Mouse (Mus musculus) lung, postnatal 25 days (tissue): Measurements from ENCODE around the gene C1qtnf7.

Experiments used
- DNase-seq: peaks from one replicate; pipeline ENCODE4 v3.0.0; 2022; ENCODE audit warnings: low spot score

The C1qtnf7 gene

DNA sequence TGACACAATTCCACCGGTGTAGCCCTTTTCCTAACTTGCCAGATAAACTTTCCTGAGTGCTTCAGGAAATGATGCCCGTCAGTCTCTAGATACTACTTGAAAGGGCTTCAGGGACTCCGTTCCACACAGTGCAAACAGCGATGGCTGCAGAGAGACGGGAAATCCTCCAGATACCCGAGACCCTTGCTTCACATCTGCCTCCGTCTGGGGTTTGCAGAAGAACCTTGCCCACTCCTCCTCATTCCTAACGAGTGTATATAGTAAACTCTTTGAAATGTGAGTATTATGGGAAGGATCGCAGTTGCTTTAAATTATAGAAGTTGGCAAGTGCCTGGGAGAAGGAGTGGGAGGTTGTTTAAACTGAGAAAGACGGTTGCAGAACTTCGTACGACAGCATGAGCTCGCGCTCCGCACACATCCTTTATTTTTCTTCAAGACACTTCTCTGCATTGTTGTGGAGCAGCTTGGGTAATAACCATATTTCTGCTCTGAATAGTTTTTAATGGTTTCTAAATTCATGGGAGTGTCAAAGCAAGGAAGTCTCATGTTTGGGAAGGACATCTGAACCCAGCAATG is at the start of gene C1qtnf7:
Gene C1qtnf7 (plus strand): TSS at position 138 of the 576 bp plus-strand sequence.
- DNase-seq: no peak

DNA sequence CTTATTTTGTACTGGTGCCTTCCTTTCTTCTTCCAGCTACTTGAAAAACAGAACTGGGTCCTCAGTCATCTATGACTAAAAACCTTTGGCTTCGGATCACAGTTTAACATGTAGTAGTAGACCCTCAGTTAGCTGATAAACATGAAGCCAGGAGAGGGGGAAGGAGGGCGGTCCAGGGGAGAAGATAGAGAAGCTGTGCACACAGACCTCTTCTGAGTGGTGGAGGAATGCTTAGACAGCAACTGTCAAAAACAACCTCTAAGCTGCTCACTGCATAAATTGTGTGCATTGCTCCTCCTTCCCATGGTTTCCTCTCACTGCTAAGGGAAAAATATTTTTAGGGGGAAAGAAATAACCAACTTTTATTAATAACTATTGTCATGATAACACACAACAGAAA is 48.6 kb upstream of the C1qtnf7 start:
- DNase-seq: no peak

DNA sequence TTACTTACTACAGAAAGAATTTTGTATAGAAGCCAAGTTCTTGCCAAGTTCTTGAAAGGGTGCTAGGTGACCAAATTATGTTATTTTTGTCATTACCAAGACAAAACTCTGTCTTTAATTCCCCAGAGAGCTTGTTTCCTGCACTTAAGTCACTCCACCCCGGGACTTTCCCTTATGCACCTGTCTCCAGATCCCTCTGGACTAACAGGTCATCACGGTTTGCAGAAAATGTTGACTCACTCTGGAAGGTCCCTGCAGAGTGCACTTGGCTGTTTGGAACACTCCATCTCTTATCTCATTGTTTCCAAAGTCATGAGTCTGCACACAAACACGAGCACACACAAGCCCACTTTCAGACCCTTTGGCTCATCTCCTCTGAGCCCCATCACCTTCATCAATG is 48.1 kb upstream of the C1qtnf7 start:
- no peak for DNase-seq

DNA sequence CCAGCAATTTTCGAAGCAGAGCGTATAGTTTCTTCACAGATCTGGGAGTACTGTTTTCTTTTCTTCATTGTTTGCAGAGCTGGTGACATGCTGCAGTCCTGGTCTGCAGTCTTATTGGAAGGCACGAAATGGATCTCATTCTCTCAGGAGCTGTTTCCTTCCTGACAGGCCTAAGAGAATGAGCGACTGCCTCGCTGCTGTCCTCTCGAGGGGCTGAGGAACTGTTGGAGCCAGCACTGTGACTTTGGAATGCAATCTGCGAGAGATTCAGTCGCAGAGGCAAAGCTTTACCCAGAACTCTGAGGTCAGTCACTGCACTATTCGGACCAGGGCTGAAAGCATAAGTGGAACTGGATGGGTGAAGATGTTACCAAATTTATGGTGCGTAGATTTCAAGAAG is 46.4 kb upstream of the C1qtnf7 start:
- no peak for DNase-seq

DNA sequence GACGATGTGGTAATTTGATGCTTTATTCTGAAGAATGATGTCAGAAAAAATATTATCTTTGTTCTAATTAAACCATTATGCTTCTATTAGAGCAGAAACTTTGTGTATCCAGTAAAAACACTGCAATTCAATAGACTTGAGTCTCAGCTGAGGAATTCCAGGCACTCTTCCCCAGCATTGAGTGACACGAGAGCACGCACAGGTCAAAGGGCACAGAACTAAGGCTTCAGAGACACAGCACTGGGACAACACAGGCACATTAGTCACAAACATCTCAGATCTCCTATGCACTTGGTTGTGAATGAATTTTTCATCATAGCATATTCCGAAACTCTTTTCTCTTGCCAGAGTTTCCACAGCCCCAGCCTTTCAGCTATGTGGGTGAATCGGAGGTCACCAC is 37.4 kb upstream of the C1qtnf7 start:
- no peak for DNase-seq

DNA sequence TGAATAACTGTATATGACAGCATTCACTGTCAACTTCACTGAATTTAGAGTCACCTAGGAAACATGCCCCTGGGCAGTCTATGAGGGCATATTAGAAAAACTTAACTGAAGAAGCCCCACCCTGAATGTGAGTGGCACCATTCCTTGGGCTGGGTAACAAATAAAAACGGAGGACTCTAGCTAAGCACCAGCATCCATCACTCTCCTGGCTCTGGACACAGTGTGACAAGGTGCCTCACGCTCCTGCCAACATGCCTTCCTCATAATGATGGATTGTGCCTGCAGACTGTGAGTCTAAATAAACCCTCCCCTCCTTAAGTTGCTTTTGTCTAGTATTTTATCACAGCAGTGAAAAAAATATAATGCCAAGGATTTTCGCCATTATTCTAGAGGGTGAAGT is 35.3 kb upstream of the C1qtnf7 start:
- DNase-seq: no peak

DNA sequence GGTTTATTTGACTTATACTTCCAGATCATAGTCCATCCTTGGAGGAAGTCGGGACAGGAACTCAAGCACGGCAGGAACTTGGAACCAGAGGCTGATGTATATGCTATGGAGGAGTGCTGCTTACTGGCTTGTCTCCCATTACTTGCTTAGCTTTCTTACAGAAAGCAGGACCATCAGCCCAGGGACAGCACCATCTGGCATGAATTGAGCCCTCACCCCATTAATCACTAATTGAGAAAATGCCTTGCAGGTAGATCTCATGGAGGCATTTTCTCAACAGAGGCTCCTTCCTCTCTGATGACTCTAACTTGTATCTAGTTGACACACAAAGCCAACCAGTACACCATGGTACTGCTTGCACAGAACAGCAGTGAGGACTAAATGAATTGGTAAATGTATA is 34.6 kb upstream of the C1qtnf7 start:
- no peak for DNase-seq

DNA sequence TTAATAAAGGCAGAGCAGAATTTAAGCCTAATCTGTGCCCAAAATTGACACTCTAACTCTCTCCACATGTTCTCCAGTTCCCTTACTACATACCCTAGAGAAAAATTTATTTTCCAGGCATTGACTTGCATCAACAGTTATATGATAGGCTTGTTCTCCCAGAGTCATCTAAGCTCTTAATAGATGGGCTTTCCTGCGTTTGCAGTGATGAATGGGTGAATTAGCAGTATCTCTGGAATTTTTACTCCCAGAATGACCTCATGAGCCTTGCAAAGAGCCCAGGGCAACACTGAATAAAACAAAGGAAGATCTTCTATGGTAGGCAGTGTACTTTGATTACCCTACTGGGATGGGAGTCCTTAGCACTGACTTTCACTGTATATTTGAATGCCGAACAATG is 33.5 kb upstream of the C1qtnf7 start:
- DNase-seq: no peak

DNA sequence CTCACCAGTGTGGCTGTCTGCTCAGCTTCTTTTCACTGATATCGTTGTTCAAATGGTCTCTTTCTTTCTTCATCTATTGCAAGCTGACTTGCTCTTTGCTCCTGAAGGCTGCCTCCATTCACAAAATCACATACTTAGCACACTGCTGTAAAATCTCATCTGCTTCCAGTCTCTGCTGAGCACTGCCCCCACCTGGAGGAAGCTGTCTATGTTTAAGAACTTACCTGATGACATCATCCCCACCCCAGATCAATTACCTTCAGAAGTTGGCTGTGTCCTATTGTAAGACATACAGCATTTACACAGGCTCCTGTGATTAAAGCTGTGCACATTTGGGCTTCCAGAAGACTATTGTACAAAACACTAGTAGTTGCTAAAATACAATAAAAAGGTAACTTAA is 13.5 kb upstream of the C1qtnf7 start:
- no peak for DNase-seq

DNA sequence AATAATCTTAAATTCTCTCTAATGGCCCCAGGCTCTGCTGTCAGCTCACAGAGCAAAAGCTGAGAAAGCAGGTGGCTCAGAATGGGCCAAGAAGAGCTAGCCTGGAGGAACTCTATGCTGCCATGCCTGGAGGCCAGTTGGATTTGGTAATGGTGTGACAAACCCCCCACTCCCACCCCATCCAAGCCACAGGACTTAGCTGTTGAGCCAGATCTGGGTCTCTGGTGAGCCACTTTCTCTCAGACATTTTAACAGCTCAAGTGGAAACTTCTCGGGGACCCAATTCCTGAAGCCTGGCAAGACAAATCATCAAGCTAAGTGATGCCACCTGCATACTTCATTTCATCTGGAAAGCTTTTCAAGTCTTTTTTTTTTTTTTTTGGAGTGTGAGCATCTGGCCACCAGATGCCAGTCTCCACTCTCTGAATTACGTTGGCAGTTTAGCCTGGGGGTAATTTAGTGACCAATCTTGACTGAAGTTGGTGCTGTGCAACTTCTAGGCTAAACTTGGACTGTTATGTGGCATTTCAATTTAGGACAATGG is 11.0 kb upstream of the C1qtnf7 start:
- DNase-seq: no peak

DNA sequence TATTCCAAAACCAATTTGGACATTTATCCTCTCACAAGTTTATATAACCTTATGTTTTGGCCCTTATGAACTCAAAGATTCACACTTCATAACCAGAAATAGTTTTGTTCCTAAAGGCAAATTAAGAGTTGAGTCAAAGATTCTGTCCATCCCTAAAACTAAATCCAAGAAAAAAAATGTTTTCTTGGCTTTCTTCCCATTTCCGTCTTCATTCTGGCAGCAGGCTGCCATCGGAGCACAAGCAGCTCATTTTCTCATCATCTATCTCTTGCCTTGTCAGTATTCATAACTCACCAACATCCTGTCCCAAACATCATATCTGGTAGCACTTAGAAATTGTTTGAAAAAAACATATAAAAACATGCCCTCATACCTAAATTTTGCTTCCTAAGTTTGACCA is 6.9 kb upstream of the C1qtnf7 start:
- peak; percentile 62 for DNase-seq

DNA sequence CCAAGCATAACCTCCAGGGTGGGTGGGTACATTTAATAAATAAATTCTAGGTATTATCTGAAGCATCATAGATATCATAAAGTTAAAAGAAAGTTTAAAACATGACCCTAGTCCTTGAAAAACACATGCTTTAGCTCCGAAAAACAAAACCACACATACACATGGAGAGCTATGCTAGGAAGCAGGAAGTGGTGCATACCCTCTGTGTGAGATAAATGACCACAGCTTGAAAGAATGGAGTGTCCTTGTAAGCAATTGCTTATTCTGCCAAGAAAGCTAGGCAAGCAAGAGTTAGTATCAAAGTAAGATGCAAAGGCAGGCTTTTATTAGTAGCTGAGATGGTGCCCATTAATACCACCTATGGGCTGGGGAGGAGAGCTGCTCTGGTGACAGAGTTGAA is 6.4 kb upstream of the C1qtnf7 start:
- DNase-seq: no peak

DNA sequence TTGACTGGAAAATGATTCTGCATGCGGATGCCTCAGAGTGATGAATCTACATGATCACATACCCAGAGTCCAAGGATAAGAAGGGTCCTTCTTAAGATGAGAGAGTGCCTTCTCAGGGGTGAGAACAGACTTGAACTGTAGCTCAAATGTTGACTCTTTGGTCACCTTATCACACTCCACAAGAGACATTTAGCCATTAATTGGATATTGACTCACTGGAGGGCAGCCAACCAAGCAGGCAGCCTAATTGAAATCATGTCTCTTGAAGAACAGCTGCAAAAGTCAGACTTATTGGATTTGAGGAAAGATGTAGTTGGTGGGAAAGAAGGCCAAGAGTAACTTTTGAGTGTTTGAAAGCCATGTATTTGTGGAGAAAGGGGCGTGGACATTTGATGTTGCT is 4.2 kb upstream of the C1qtnf7 start:
- no peak for DNase-seq

DNA sequence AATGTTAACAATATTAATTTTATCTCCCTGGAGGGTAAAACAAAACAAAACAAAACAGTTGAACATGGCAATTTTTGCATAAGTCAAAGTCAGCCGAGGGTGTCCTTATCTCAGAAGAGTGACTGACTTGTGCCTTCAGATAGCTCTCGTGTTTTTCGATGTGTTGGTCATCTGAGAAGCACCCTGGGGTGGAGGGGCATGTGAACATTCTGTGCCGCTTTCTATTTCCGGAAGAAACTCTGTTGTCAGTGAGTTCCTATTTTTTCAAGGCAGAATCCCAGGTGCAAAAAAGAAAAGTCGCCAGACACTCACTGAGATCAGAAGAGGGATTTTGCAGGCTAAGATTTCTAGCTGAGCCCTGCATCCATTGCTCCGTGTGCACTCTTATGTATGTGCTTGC is 1.2 kb downstream of the C1qtnf7 start:
- no peak for DNase-seq

DNA sequence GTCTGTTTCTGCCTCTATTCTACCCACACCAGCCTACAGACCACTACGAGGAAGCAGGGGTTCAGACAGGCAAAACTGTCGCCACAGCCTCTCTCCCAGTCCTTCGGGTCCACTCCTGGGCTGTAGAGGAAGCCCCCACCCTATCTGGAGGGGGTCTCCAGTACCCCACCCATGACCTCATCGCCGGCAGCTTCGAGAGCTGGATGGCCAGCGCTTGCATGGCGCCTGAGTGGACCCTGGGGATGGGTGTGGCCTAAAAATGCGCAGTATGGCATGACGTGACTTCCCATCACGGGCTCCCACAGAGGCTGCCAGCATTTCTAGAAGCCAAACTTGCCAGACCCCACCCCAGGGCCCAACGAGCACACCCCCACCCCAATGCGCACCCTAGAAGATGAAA is 2.0 kb downstream of the C1qtnf7 start:
- peak; percentile 36 for DNase-seq

DNA sequence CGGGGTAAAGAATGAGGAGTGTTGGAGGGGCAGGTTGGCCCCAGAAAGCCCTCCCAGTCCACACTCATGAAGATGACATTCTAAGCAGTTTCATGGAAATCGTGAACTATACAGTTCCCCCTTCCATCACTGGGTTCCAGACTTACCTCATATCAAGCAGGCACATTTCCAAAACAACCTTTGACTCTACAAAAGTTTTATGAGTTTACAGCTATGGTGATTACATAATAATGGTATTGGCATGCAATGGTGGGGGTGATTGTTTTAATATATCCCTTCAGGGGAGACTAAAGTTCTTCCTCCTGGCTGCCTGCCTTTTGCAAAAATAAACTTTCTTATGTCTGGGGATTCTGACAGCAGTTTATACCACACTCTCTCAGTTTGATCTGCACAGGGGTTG is 4.6 kb downstream of the C1qtnf7 start:
- no peak for DNase-seq

DNA sequence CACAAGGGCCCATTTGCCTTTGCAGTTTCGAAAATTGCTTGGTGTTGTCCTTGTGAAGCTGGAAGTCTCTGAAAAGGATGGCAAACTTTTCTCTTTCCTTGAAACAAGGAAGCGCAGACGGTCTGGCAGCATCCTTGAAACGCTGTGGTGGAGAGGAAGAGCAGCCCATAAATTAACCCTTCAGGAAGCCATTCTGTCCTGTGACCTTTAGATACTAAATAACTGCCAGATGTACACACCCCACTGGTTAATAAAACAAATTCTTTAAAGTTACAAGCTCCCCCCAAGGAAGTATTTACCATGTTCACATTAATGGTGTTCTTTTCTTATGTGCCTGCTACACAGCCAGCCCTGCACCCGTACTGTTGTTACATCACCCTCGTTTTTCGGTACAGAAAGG is 6.0 kb downstream of the C1qtnf7 start:
- no peak for DNase-seq

DNA sequence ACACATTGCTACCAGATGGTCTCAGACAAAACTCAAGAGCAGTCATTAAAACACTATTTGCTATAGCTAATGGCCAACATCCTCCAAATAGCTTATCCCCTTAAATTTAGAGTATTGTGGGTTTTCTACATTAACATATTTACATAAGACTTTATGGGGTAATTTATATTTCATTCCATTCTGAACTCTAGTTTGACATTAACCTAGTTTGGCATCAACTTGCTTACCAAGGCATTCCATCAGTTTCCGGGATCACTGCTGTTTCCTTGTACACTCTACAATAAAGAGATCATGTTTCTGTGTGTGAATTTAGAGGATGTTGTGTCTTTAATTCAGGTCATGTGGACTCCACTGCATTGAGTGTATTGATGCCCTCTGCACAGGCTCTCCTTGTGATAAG is 7.5 kb downstream of the C1qtnf7 start:
- DNase-seq: no peak

DNA sequence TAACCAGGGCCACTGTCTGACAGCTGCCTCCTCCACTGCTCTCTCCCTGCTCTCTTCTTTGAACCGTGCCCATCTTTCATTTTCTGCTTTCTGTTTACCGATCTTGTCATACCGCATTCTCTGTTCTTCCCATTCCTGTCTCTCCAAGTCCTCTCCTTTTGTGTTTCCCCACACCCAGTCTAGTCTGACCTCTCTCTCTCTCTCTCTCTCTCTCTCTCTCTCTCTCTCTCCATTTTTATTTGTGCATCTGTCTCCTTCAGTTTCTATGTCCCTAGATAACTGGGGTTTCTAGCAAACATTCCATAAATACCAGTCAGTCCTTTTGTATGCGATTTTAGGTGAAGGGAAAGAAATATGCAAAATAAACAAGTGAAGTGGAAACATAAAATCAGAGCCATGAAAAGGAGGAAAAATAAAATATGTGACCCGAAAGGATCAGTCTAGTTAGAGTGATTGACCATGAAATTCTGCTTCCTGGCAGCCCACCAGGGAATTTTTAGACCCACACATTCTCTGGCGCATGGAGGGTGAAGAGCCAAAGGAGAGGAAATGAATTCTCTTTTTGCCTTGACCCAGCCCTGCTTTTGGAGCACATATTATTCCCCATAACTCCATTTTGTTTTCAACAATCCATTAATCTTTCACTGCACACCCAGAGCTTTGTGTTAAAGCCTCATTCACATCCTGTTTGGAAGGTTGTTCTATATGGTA is 11.7 kb downstream of the C1qtnf7 start:
- DNase-seq: no peak

DNA sequence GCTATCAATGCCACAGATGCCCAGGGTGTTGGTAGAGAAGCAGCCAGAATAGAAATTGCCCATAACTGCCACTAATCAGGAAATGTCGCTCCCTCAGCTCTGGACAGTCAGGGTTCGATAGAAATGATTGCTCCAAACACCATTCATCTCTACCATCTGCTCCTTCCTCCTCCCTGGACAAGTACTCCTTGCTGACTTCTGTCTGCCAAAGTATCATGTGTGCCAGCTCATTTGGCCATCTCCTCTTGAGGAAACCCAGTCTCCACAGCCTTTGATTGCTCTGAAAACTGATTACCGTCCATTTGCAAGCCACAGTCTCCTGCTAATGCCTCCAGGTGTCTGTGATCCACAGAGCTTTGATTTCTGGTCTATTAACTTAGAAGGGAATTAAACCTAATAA is 14.8 kb downstream of the C1qtnf7 start:
- no peak for DNase-seq

DNA sequence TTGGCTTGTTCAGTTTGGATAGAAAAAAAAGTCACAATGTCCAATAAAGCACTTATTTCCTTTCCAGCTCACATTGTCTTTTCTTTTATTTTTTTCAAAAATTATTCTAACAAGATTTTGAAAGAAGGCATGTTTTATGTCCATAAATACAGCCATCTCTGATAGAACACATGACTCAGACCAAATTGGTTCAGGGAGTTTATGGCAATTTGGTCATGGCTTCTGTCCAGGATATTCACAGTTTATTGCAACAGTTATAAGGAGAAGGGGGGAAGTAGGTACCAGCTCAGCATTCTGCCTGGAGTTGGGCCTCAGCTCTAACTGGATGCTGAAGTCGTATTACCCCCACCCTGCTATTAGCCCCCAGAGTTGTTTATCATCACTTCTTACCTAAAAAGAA is 15.5 kb downstream of the C1qtnf7 start:
- no peak for DNase-seq

DNA sequence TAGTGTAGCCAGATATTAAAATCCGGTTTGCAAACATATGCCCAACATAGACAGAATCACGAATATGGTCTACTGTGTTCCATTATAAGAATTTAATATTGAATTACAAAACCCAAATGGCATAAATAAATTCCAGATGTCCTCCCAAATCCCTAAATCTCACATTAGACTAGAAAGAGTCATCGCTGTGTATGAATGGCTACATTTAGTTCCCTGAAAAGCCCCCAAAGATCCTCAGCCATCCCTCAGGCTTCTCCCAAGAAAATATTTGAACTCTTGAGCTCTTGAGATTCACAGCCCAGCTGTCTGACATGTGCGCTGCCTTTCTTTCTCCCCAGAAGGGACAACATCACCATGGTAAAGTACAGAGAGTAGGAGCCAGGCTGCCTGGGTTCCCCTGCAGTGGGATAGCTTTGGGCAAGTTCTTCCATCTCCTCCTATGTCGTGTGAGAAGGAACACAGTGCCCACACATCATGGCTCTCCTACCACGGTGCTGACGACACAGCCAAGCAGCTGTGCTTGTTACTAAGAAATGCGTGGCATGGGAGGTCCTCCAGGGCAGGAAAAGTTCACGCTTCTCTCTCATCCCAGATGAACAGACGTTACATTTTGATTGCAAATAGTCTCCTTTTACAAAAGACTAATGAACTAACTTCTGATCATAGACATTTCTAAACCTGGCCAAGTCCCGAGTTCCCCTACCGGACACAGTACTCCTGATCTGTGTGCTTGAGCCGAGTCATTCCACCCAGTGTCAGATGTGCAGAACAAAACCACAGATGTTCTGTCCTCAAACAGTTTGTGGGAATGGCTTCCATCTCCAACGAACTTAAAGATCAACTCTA is 23.2 kb downstream of the C1qtnf7 start:
- no peak for DNase-seq

DNA sequence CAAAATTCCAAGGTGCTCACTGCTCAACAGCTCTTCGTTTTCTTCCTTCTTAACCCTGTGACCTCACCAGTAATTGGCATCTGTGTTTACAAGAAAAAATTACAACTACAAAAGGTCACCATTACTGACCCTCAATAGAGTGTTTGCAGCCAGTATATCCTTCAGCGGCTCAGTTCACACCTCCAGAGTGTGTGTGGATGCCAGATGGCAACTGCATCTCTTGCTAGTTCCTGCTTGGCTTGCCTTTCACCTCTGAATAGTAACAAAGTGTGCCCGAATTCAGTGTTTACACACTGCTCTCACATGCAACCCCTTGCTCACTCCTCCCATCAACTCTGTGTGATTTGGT is 23.8 kb downstream of the C1qtnf7 start:
- DNase-seq: peak; percentile 37
